Mouse (Mus musculus): ENCODE measurements around the gene Mpdu1. TPM values are rescaled to one million over a fixed set of nuclear protein-coding genes. Genes with fewer than 3 reads are reported as not detected.
A peak's percentile ranks its signal among the peaks of the same experiment; 100 is the strongest.

The Mpdu1 gene
- polyA plus RNA-seq, 1 experiment from 2014 or later = 82.6 TPM

DNA sequence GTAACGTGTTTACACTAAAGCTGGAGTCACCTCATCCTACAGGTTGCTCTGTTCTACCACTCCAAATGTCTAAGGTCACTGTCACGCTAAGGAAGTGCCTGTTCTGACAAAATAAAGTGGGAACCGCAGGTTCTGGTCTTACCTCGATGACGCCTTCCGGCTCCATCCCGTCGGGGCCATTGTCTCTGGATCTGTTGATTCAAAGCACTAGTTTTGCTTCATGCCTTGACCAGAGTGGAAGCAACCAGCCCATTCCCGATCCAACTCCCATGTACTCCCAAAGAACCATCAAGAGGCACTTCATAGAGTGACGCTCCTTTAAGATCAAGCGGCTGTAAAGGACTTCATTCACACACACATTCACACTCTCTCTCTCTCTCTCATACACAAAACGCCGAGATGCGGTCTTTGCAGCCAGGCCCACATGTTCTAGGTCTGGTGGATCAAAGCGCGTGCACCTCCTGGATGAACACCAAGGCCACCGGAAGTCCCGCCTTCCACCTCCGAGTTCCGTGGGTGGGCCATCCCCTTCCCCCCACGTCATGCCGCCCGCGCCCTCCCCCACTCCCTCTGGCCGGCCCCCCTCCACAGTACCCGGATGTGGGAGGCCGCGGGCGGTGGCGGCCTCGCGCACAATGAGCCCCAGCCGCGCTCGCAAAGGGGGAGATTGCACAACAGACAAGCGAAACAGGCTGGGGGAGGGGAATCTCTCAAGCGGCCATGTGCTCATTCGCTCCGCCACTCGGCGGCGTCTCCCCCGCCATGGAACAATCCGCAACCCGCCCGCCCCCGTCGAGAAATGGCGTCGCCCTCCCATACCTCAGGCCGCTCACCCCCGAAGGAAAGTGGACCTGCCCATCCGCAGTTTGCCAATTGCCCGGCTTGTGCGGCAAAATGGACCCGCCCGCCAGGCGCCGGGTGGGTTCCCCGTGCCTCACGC, 8.6 kb upstream of the Mpdu1 start:
- DNase-seq (ENCODE audit: low spot score) = peak; percentile 98
- H3K36me3 ChIP-seq (ENCODE audit: insufficient read depth, low read length) = peaks cover 47% of the 10 kb centered on the region
- peak overlapping the region; percentile 68 for H3K4me2 ChIP-seq (ENCODE audit: low read length)
- H3K9me3 ChIP-seq (replicated peaks; ENCODE audit: low read length) = no peaks in the 10 kb centered on the region
- no peak for TF ChIP-seq CTCF (IDR thresholded peaks at IDR 0.05; ENCODE audit: low read depth)
- peaks cover 9% of the 10 kb centered on the region; the same call in 1 of the 2 replicates for H3K4me1 ChIP-seq (replicated peaks; ENCODE audit: insufficient read depth, low read length)
- H3K9ac ChIP-seq (ENCODE audit: low read depth, low read length) = peak overlapping the region; percentile 99
- H3K4me3 ChIP-seq (replicated peaks; ENCODE audit: low read depth, low read length) = peak overlapping the region; percentile 99
- WGBS = under 1% methylated on average over 61 of the region's 61 CpGs
- ATAC-seq (replicated peaks; ENCODE audit: low FRiP score, low read depth) = peak; percentile 78
- H3K27ac ChIP-seq = peak overlapping the region; percentile 99
- no peaks in the 10 kb centered on the region for H3K27me3 ChIP-seq (ENCODE audit: insufficient read depth, low read length)

DNA sequence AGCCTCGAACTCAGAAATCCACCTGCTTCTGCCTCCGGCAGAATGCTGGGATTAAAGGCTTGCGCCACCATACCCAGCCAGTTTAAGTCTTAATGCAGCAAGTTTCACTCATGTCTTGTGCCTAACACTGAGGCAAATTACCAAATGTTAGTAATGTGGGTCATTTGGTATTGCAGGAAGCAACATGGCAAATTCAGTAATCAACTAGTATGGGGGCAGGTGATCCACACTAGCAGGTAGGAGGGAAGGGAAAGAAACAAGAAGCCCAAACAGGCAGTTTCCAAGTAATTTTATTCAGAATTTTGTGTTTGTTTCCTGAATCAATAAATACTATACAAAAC, 4.2 kb upstream of the Mpdu1 start:
- WGBS = 86% methylated on average over 3 of the region's 3 CpGs
- H3K4me2 ChIP-seq (ENCODE audit: low read length) = no peak overlapping the region
- no peak overlapping the region for H3K4me3 ChIP-seq (replicated peaks; ENCODE audit: low read depth, low read length)
- peaks cover 54% of the 10 kb centered on the region for H3K36me3 ChIP-seq (ENCODE audit: insufficient read depth, low read length)
- TF ChIP-seq CTCF (IDR thresholded peaks at IDR 0.05; ENCODE audit: low read depth) = no peak
- no peak overlapping the region for H3K9ac ChIP-seq (ENCODE audit: low read depth, low read length)
- no peak overlapping the region for H3K27ac ChIP-seq
- peaks cover 16% of the 10 kb centered on the region; the same call in 1 of the 2 replicates for H3K4me1 ChIP-seq (replicated peaks; ENCODE audit: insufficient read depth, low read length)
- DNase-seq (ENCODE audit: low spot score) = no peak
- no peaks in the 10 kb centered on the region for H3K9me3 ChIP-seq (replicated peaks; ENCODE audit: low read length)
- ATAC-seq (replicated peaks; ENCODE audit: low FRiP score, low read depth) = no peak
- no peaks in the 10 kb centered on the region for H3K27me3 ChIP-seq (ENCODE audit: insufficient read depth, low read length)

DNA sequence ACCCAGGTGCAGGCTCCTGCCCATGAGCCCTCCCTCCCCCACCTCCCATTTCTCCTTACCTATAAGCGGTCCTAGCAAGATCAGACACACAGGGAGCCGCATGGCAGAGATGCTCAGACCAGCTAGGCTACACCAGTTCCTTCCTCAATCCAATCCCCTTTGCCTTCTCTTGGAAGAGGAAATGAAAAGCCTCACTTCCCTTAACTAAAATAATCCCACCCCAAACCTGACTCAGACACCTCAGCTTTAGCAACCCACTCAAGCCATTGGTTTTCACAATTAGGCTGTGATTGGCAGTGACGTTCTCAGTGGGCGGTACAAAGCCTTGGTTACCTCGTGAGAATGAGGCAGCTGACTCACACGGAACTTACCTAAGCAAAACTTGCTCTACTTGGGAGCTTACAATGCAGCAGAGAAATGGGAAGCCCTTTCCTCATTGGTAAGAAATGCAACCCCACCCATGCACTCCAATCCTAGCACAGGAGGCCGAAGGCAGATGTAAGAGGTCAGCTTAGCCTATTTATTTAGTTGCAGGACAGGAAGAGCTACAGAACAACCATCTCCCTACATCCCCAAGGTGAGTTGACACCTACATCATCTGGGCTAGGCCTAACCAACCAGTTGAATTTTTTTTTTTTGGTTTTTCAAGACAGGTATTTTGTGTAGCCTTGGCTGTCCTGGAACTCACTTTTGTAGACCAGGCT, 3.7 kb upstream of the Mpdu1 start, which contains the start of gene Cd68:
Gene Cd68, minus strand, starts transcription at position 193 of the 704 bp plus-strand sequence.
- H3K4me1 ChIP-seq (replicated peaks; ENCODE audit: insufficient read depth, low read length) = peaks cover 18% of the 10 kb centered on the region; the same call in 1 of the 2 replicates
- 34% methylated on average over 7 of the region's 7 CpGs for WGBS
- H3K9ac ChIP-seq (ENCODE audit: low read depth, low read length) = no peak within 1 kb of the TSS
- DNase-seq (ENCODE audit: low spot score) (peak; percentile 52), ATAC-seq (replicated peaks; ENCODE audit: low FRiP score, low read depth) (no peak)
- H3K4me2 ChIP-seq (ENCODE audit: low read length) = no peak within 1 kb of the TSS
- H3K9me3 ChIP-seq (replicated peaks; ENCODE audit: low read length) = no peaks in the 10 kb centered on the region
- no peak for TF ChIP-seq CTCF (IDR thresholded peaks at IDR 0.05; ENCODE audit: low read depth)
- H3K27me3 ChIP-seq (ENCODE audit: insufficient read depth, low read length) = no peaks in the 10 kb centered on the region
- H3K27ac ChIP-seq = no peak within 1 kb of the TSS
- H3K36me3 ChIP-seq (ENCODE audit: insufficient read depth, low read length) = peaks cover 54% of the 10 kb centered on the region
- no peak within 1 kb of the TSS for H3K4me3 ChIP-seq (replicated peaks; ENCODE audit: low read depth, low read length)

DNA sequence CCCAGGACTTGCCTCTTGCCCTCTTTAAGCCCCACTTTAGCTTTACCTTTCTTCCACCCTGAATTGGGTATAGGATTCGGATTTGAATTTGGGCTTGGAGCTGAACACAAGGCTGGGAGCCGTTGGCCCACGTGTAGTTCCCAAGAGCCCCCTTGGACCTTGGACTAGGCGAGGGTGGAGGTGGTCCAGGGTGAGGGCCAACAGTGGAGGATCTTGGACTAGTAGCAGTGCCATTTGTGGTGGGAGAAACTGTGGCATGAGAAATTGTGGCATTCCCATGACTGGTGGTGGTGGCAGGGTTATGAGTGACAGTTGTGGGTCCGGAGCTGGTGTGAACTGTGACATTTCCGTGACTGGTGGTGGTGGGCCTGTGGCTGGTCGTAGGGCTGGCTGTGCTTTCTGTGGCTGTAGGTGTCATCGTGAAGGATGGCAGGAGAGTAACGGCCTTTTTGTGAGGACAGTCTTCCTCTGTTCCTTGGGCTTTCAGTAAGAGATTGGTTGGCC, 3.1 kb upstream of the Mpdu1 start:
- H3K4me1 ChIP-seq (replicated peaks; ENCODE audit: insufficient read depth, low read length) = peaks cover 18% of the 10 kb centered on the region; the same call in 1 of the 2 replicates
- peaks cover 52% of the 10 kb centered on the region for H3K36me3 ChIP-seq (ENCODE audit: insufficient read depth, low read length)
- H3K4me2 ChIP-seq (ENCODE audit: low read length) = no peak overlapping the region
- TF ChIP-seq CTCF (IDR thresholded peaks at IDR 0.05; ENCODE audit: low read depth) = no peak
- no peak overlapping the region for H3K4me3 ChIP-seq (replicated peaks; ENCODE audit: low read depth, low read length)
- no peak for DNase-seq (ENCODE audit: low spot score)
- no peak overlapping the region for H3K27ac ChIP-seq
- WGBS = 79% methylated on average over 9 of the region's 9 CpGs
- ATAC-seq (replicated peaks; ENCODE audit: low FRiP score, low read depth) = no peak
- no peaks in the 10 kb centered on the region for H3K27me3 ChIP-seq (ENCODE audit: insufficient read depth, low read length)
- H3K9me3 ChIP-seq (replicated peaks; ENCODE audit: low read length) = no peaks in the 10 kb centered on the region
- H3K9ac ChIP-seq (ENCODE audit: low read depth, low read length) = no peak overlapping the region

DNA sequence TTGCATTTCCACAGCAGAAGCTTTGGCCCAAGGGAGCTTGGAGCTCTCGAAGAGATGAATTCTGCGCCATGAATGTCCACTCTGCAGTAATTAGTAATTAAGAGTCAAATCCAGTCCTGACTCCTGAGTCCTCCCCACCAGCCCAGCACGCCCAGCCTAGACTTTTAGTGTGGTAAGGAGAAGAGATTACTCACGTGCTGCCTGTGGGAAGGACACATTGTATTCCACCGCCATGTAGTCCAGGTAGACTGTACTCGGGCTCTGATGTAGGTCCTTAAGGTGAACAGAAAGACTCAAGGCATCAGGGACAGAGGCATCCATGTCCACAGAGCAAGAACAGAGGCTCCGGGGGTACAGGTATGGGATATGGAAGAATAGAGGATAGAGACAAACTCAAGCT, 2.4 kb upstream of the Mpdu1 start:
- H3K27me3 ChIP-seq (ENCODE audit: insufficient read depth, low read length) = no peaks in the 10 kb centered on the region
- H3K9ac ChIP-seq (ENCODE audit: low read depth, low read length) = no peak overlapping the region
- H3K36me3 ChIP-seq (ENCODE audit: insufficient read depth, low read length) = peaks cover 46% of the 10 kb centered on the region
- ATAC-seq (replicated peaks; ENCODE audit: low FRiP score, low read depth) = no peak
- H3K4me2 ChIP-seq (ENCODE audit: low read length) = no peak overlapping the region
- no peak for DNase-seq (ENCODE audit: low spot score)
- H3K9me3 ChIP-seq (replicated peaks; ENCODE audit: low read length) = no peaks in the 10 kb centered on the region
- H3K4me1 ChIP-seq (replicated peaks; ENCODE audit: insufficient read depth, low read length) = peaks cover 13% of the 10 kb centered on the region; the same call in 1 of the 2 replicates
- H3K27ac ChIP-seq = no peak overlapping the region
- TF ChIP-seq CTCF (IDR thresholded peaks at IDR 0.05; ENCODE audit: low read depth) = no peak
- 95% methylated on average over 7 of the region's 7 CpGs for WGBS
- H3K4me3 ChIP-seq (replicated peaks; ENCODE audit: low read depth, low read length) = no peak overlapping the region

DNA sequence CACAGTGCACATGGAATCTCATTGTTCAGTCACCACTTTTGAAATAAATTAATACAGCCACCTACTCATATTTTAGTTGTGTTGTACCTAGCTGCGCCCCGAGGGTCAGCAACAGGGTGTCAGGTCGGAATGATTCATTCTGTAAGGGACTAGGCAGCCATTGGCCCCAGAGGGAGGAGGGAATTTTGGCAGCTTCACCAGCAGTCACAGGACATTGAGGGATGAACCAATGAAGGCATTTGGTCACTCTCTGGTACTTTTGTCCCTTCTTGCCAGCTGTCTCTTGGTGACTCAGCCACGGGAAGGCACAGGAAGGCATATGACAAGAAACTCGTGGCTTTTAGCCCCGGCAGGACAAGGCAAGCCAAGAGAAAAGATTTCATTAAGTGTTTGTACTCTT, 1.4 kb upstream of the Mpdu1 start:
- H3K9me3 ChIP-seq (replicated peaks; ENCODE audit: low read length) = no peaks in the 10 kb centered on the region
- no peak overlapping the region for H3K9ac ChIP-seq (ENCODE audit: low read depth, low read length)
- DNase-seq (ENCODE audit: low spot score) = no peak
- H3K4me2 ChIP-seq (ENCODE audit: low read length) = no peak overlapping the region
- H3K4me3 ChIP-seq (replicated peaks; ENCODE audit: low read depth, low read length) = no peak overlapping the region
- 78% methylated on average over 6 of the region's 6 CpGs for WGBS
- no peak for ATAC-seq (replicated peaks; ENCODE audit: low FRiP score, low read depth)
- H3K36me3 ChIP-seq (ENCODE audit: insufficient read depth, low read length) = peaks cover 40% of the 10 kb centered on the region
- TF ChIP-seq CTCF (IDR thresholded peaks at IDR 0.05; ENCODE audit: low read depth) = no peak
- no peaks in the 10 kb centered on the region for H3K27me3 ChIP-seq (ENCODE audit: insufficient read depth, low read length)
- H3K27ac ChIP-seq = peak overlapping the region; percentile 94
- peaks cover 9% of the 10 kb centered on the region; the same call in 1 of the 2 replicates for H3K4me1 ChIP-seq (replicated peaks; ENCODE audit: insufficient read depth, low read length)

Data from kidney, postnatal 0 days (tissue).